Mouse (Mus musculus): ENCODE measurements around the gene Cdkn2aipnl. TPM values are rescaled to one million over a fixed set of nuclear protein-coding genes. Genes with fewer than 3 reads are reported as not detected.

The Cdkn2aipnl gene
- polyA plus RNA-seq, 1 experiment from 2014 or later = 113 TPM

Other genes with a start within 250 kb of the Cdkn2aipnl start
- gene Sec24a, start 204.0 kb upstream of the Cdkn2aipnl start, polyA plus RNA-seq (2015; fragmentation: Nextera tagmentation; extraction: Ambion mirVana) = 14.8 and 15.3 TPM in 2 replicates
- gene Sar1b, start 204.0 kb upstream of the Cdkn2aipnl start, polyA plus RNA-seq (2015; fragmentation: Nextera tagmentation; extraction: Ambion mirVana) = 182 and 189 TPM in 2 replicates
- gene Jade2, start 110.0 kb upstream of the Cdkn2aipnl start, polyA plus RNA-seq (2015; fragmentation: Nextera tagmentation; extraction: Ambion mirVana) = 0.23 and 0.32 TPM in 2 replicates
- 256 and 270 TPM in 2 replicates for gene Ube2b, start 33.1 kb downstream of the Cdkn2aipnl start, polyA plus RNA-seq (2015; fragmentation: Nextera tagmentation; extraction: Ambion mirVana)
- gene Cdkl3, start 36.6 kb downstream of the Cdkn2aipnl start, polyA plus RNA-seq (2015; fragmentation: Nextera tagmentation; extraction: Ambion mirVana) = 25.1 and 29.1 TPM in 2 replicates
- 122 TPM in 2 replicates for gene Ppp2ca, start 131.0 kb downstream of the Cdkn2aipnl start, polyA plus RNA-seq (2015; fragmentation: Nextera tagmentation; extraction: Ambion mirVana)
- gene Olfr1373, start 177.9 kb downstream of the Cdkn2aipnl start, polyA plus RNA-seq (2015; fragmentation: Nextera tagmentation; extraction: Ambion mirVana) = not detected in 2 replicates
- gene Olfr1371, start 246.3 kb downstream of the Cdkn2aipnl start, polyA plus RNA-seq (2015; fragmentation: Nextera tagmentation; extraction: Ambion mirVana) = not detected in 2 replicates